Mouse (Mus musculus) heart, postnatal 0 days (tissue): Measurements from ENCODE around the gene Copa.

Experiments used
- CTCF ChIP-seq: IDR thresholded peaks from 2 replicates; pipeline ENCODE4 v1.5.1; 2016; ENCODE audit warnings: antibody characterized with exemption, control low read depth, low read depth
- EP300 ChIP-seq: IDR thresholded peaks from 2 replicates; pipeline ENCODE4 v1.6.1; 2016; ENCODE audit warnings: antibody characterized with exemption, low read depth

DNA sequence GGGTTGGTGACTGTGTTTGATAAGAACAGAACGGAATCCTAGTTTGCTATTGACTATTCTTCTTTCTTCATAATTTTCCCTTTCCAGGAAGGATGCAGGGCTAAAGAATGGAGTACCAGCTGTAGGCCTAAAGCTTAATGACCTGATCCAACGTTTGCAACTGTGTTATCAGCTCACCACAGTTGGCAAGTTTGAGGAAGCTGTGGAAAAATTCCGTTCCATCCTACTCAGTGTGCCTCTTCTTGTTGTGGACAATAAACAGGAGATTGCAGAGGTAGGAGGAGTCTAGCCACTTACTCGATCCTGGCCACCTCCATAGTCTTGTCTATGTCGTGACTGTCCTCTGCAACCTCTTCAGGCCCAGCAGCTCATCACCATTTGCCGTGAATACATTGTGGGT is 36.8 kb downstream of the Copa start:
- TF ChIP-seq CTCF = no peak
- no peak for TF ChIP-seq EP300
